Mouse (Mus musculus): ENCODE results near the gene Ulbp1. TPM values are rescaled to one million over a fixed set of nuclear protein-coding genes. Genes with fewer than 3 reads are reported as not detected.

Ulbp1 gene
- total and polyA plus RNA-seq, 3 experiments: 0.09 to 7.1 (median 4.9) TPM

GRCm38 (mm10) chr10:7391108-7391507 is 82.3 kb downstream of the Ulbp1 start:
- H3K4me3 ChIP-seq (ENCODE audit: low read depth, low read length): no peak overlapping the region
- H3K36me3 ChIP-seq (replicated peaks): no peaks in the 10 kb centered on the region
- no peaks in the 10 kb centered on the region for H3K4me1 ChIP-seq (ENCODE audit: insufficient read depth, low read depth, low read length)
- no peak for ATAC-seq (ENCODE audit: extremely low read depth, insufficient number of reproducible peaks, low FRiP score, poor library complexity, severe bottlenecking)
- DNase-seq (ENCODE audit: low spot score): no peak
- H3K27me3 ChIP-seq (ENCODE audit: insufficient read depth, low read length): peaks cover 15% of the 10 kb centered on the region; the same call in 1 of the 2 replicates
- no peak for TF ChIP-seq GATA1 (IDR thresholded peaks at IDR 0.05; ENCODE audit: borderline replicate concordance, low read length)
- TF ChIP-seq CTCF (IDR thresholded peaks at IDR 0.05; ENCODE audit: low read depth, low read length): no peak
- TF ChIP-seq POLR2AphosphoS5 (IDR thresholded peaks at IDR 0.05; ENCODE audit: insufficient replicate concordance, low read depth, low read length): no peak
- TF ChIP-seq TAL1 (conservative IDR thresholded peaks at IDR 0.05; ENCODE audit: low read depth, low read length): no peak
- no peak for TF ChIP-seq GATA2 (IDR thresholded peaks at IDR 0.05; ENCODE audit: borderline replicate concordance, low read depth, low read length)
- H3K9me3 ChIP-seq (replicated peaks): peaks cover 6% of the 10 kb centered on the region

Other genes starting within 250 kb of the Ulbp1 start
- not detected in 2 replicates for gene Lrp11, start 116.2 kb upstream of the Ulbp1 start, total RNA-seq (2014; fragmentation: Nextera tagmentation)
- gene Lrp11, start 116.2 kb upstream of the Ulbp1 start, total RNA-seq (2017): 0.22 and 0.35 TPM in 2 replicates
- 0.14 and 0.21 TPM in 2 replicates for gene Lrp11, start 116.2 kb upstream of the Ulbp1 start, polyA plus RNA-seq (2012)
- 47.8 and 53.4 TPM in 2 replicates for gene Nup43, start 193.9 kb upstream of the Ulbp1 start, total RNA-seq (2014; fragmentation: Nextera tagmentation)
- 37.9 and 40.5 TPM in 2 replicates for gene Nup43, start 193.9 kb upstream of the Ulbp1 start, total RNA-seq (2017)
- 1.5 and 1.8 TPM in 2 replicates for gene Nup43, start 193.9 kb upstream of the Ulbp1 start, polyA plus RNA-seq (2012)
- 79.0 and 80.5 TPM in 2 replicates for gene Pcmt1, start 207.5 kb upstream of the Ulbp1 start, total RNA-seq (2014; fragmentation: Nextera tagmentation)
- gene Pcmt1, start 207.5 kb upstream of the Ulbp1 start, total RNA-seq (2017): 109 and 117 TPM in 2 replicates
- gene Pcmt1, start 207.5 kb upstream of the Ulbp1 start, polyA plus RNA-seq (2012): 43.0 and 55.8 TPM in 2 replicates
- gene Lats1, start 207.6 kb upstream of the Ulbp1 start, total RNA-seq (2014; fragmentation: Nextera tagmentation): 38.0 and 41.9 TPM in 2 replicates
- gene Lats1, start 207.6 kb upstream of the Ulbp1 start, total RNA-seq (2017): 12.8 and 16.2 TPM in 2 replicates
- gene Lats1, start 207.6 kb upstream of the Ulbp1 start, polyA plus RNA-seq (2012): 4.6 and 4.9 TPM in 2 replicates

Data from G1E (cell line).